Mouse (Mus musculus) forebrain, embryonic 10.5 days (tissue): ENCODE data around the gene Mynn. TPM values are rescaled to one million over a fixed set of nuclear protein-coding genes. Genes with fewer than 3 reads are reported as not detected.

Experiments
- DNase-seq: peaks from one replicate; pipeline ENCODE4 v3.0.0-alpha.2; 2017; ENCODE audit warnings: low spot score; ENCODE audit errors: extremely low spot score
- H3K27ac ChIP-seq: fragments of 300-500 bp; sonication (generic); 2 replicates; pipeline ENCODE4 v1.5.1; 2016; ENCODE audit warnings: mild to moderate bottlenecking
- H3K27me3 ChIP-seq: fragments of 300-500 bp; sonication (generic); 2 replicates; pipeline ENCODE4 v1.6.1; 2016; ENCODE audit warnings: mild to moderate bottlenecking; ENCODE audit not compliant: poor library complexity, severe bottlenecking
- H3K36me3 ChIP-seq: fragments of 300-500 bp; sonication (generic); replicated peaks from 2 replicates; pipeline ENCODE4 v1.6.1; 2016; ENCODE audit warnings: mild to moderate bottlenecking, moderate library complexity
- H3K4me1 ChIP-seq: fragments of 300-500 bp; sonication (generic); 2 replicates; pipeline ENCODE4 v1.6.1; 2016
- H3K4me3 ChIP-seq: fragments of 300-500 bp; sonication (generic); 2 replicates; pipeline ENCODE4 v1.5.1; 2016; ENCODE audit warnings: mild to moderate bottlenecking, moderate library complexity
- H3K9me3 ChIP-seq: fragments of 300-500 bp; sonication (generic); 2 replicates; pipeline ENCODE4 v1.6.1; 2016; ENCODE audit warnings: mild to moderate bottlenecking, moderate library complexity
- WGBS: fragments of 180-500 bp; shearing (Covaris S2); methylation state at CpG from one replicate; pipeline ENCODE4 v1.1.7; 2016; 5-methylcytosine and 5-hydroxymethylcytosine counted together
- polyA plus RNA-seq: library from polyadenylated mRNA; unstranded; fragments of >200 nt; fragmentation: Nextera tagmentation; extraction: Ambion mirVana; gene quantifications from 2 replicates; pipeline ENCODE4 v1.2.1, GENCODE M21; 2016

Gene Mynn
- polyA plus RNA-seq, 1 experiment from 2014 or later, result 29.9 TPM

GRCm38 (mm10) chr3:30650062-30650841, 48.4 kb downstream of the Mynn start:
- peak; percentile 40 for DNase-seq
- peaks cover 51% of the 10 kb centered on the region for H3K27me3 ChIP-seq
- H3K27ac ChIP-seq, result no peak overlapping the region
- peaks cover 26% of the 10 kb centered on the region for H3K4me1 ChIP-seq
- WGBS, result under 1% methylated on average over 41 of the region's 41 CpGs
- no peaks in the 10 kb centered on the region for H3K9me3 ChIP-seq
- no peaks in the 10 kb centered on the region for H3K36me3 ChIP-seq
- peak overlapping the region; percentile 54 for H3K4me3 ChIP-seq

GRCm38 (mm10) chr3:30655937-30656336, 54.1 kb downstream of the Mynn start:
- no peak overlapping the region for H3K4me3 ChIP-seq
- no peak for DNase-seq
- H3K27ac ChIP-seq, result no peak overlapping the region
- H3K4me1 ChIP-seq, result no peaks in the 10 kb centered on the region
- WGBS, result 92% methylated on average over 5 of the region's 5 CpGs
- H3K36me3 ChIP-seq, result no peaks in the 10 kb centered on the region
- H3K27me3 ChIP-seq, result peaks cover 15% of the 10 kb centered on the region
- no peaks in the 10 kb centered on the region for H3K9me3 ChIP-seq

- no peak overlapping the region for H3K4me3 ChIP-seq
- no peaks in the 10 kb centered on the region for H3K4me1 ChIP-seq
- no peak overlapping the region for H3K27ac ChIP-seq
- WGBS, result 89% methylated on average over 9 of the region's 9 CpGs
- no peaks in the 10 kb centered on the region for H3K9me3 ChIP-seq
- H3K27me3 ChIP-seq, result no peaks in the 10 kb centered on the region
- no peak for DNase-seq
- no peaks in the 10 kb centered on the region for H3K36me3 ChIP-seq
Measured at GRCm38 (mm10) chr3:30658486-30658885, 56.6 kb downstream of the Mynn start.

Other genes starting within 250 kb of the Mynn start
- 26.7 and 26.9 TPM in 2 replicates for gene Mecom, start 54.1 kb upstream of the Mynn start, polyA plus RNA-seq
- 0.09 and 0.17 TPM in 2 replicates for gene Actrt3, start 2.1 kb upstream of the Mynn start, polyA plus RNA-seq
- gene Lrriq4, start 42.4 kb downstream of the Mynn start, polyA plus RNA-seq, result not detected in 2 replicates
- gene Lrrc34, start 45.8 kb downstream of the Mynn start, polyA plus RNA-seq, result 2.0 and 2.4 TPM in 2 replicates
- gene Lrrc31, start 97.8 kb downstream of the Mynn start, polyA plus RNA-seq, result not detected in 2 replicates
- gene Samd7, start 144.2 kb downstream of the Mynn start, polyA plus RNA-seq, result not detected in 2 replicates
- gene Sec62, start 190.8 kb downstream of the Mynn start, polyA plus RNA-seq, result 49.8 and 56.5 TPM in 2 replicates